Comparison of ENCODE assay signal across 14 mouse cellular contexts in genomic region chr4:104515681-104516080, GRCm38 (mm10).
DNase-seq lines count a peak whose midpoint lies in the region; ATAC-seq lines count a peak whose summit lies in the region.
"Had no signal": no experiment of that assay in that cellular context is flagged by ENCODE, and none has a peak within 500 bp of the region (broad histone marks: within the 10 kb centered on the region; RNA-seq: fewer than 3 reads in every experiment).

No protein-coding gene starts in this region.

- H3K4me3 ChIP-seq in kidney, embryonic 16.5 days (ENCODE audit: low read length) = no peak overlapping the region
- H3K4me3 ChIP-seq: forebrain, embryonic 15.5 days; heart, embryonic 13.5 days; hindbrain, embryonic 15.5 days had no signal

- ATAC-seq in kidney, embryonic 16.5 days (ENCODE audit: low FRiP score, low TSS enrichment) = no peak

- no peaks in the 10 kb centered on the region for H3K36me3 ChIP-seq in kidney, embryonic 16.5 days (ENCODE audit: insufficient read depth, low read length)
- H3K36me3 ChIP-seq: forebrain, embryonic 15.5 days; heart, embryonic 13.5 days; hindbrain, embryonic 15.5 days had no signal

- peak; percentile 31 to 36 for DNase-seq in cerebellum, postnatal 36 days
- DNase-seq in cerebellum, adult 9-10 months = no peak
- DNase-seq in kidney, postnatal 14 days = peak; percentile 7
- peak; percentile 43 for DNase-seq in testis, postnatal 10 days (ENCODE audit: low spot score)
- no peak for DNase-seq in testis, postnatal 14 days (ENCODE audit: low spot score)
- DNase-seq: adrenal gland, adult 8-10 months; adrenal gland, postnatal 36 days; gastrocnemius, postnatal 36 days; heart, adult 11 months; heart, postnatal 36 days had no signal

- H3K4me1 ChIP-seq in kidney, embryonic 16.5 days (ENCODE audit: insufficient read depth, low read length) = no peaks in the 10 kb centered on the region
- H3K4me1 ChIP-seq: heart, embryonic 13.5 days had no signal

- no peak overlapping the region for H3K4me2 ChIP-seq in kidney, embryonic 16.5 days (replicated peaks; ENCODE audit: low read depth, low read length)
- H3K4me2 ChIP-seq: forebrain, embryonic 15.5 days; heart, embryonic 13.5 days; hindbrain, embryonic 15.5 days had no signal

- no peak overlapping the region for H3K27ac ChIP-seq in kidney, embryonic 16.5 days (ENCODE audit: low read length)
- H3K27ac ChIP-seq: forebrain, embryonic 15.5 days; heart, embryonic 13.5 days; hindbrain, embryonic 15.5 days had no signal

- H3K27me3 ChIP-seq in kidney, embryonic 16.5 days (ENCODE audit: insufficient read depth, low read length) = no peaks in the 10 kb centered on the region
- H3K27me3 ChIP-seq: forebrain, embryonic 15.5 days; heart, embryonic 13.5 days; hindbrain, embryonic 15.5 days had no signal

- H3K9me3 ChIP-seq in kidney, embryonic 16.5 days (ENCODE audit: low read length) = no peaks in the 10 kb centered on the region
- H3K9me3 ChIP-seq: forebrain, embryonic 15.5 days; heart, embryonic 13.5 days; hindbrain, embryonic 15.5 days had no signal

- 70% methylated on average over 5 of the region's 5 CpGs for WGBS in kidney, embryonic 16.5 days

- no peak overlapping the region for H3K9ac ChIP-seq in kidney, embryonic 16.5 days (replicated peaks; ENCODE audit: low read length)
- H3K9ac ChIP-seq: forebrain, embryonic 15.5 days; heart, embryonic 13.5 days; hindbrain, embryonic 15.5 days had no signal

Comparison
In these comparisons a context has a peak if more than half of its experiments do, and no peak if none do; other contexts are left out.
1. DNase-seq: peak in cerebellum, postnatal 36 days (2 of 2), kidney, postnatal 14 days (single experiment) and testis, postnatal 10 days (single experiment); none in cerebellum, adult 9-10 months (single experiment) and testis, postnatal 14 days (single experiment).